Mouse (Mus musculus) heart, embryonic 16.5 days (tissue): Measurements from ENCODE around the gene Abhd2. TPM values are rescaled to one million over a fixed set of nuclear protein-coding genes. Genes with fewer than 3 reads are reported as not detected.

Experiments used
- ATAC-seq: fragments of 200-750 bp; cut with Nextera tagmentation; replicated peaks from 2 replicates; pipeline ENCODE4 v1.8.0; 2017; ENCODE audit warnings: moderate number of reproducible peaks; ENCODE audit not compliant: insufficient read depth, low FRiP score; ENCODE audit errors: extremely low read depth
- H3K27ac ChIP-seq: fragments of 300-500 bp; sonication (generic); 2 replicates; pipeline ENCODE4 v1.5.1; 2014; ENCODE audit warnings: mild to moderate bottlenecking, low read length, control low read depth, moderate library complexity
- H3K27me3 ChIP-seq: fragments of 300-500 bp; sonication (generic); 2 replicates; pipeline ENCODE4 v1.6.1; 2014; ENCODE audit warnings: low read length, mixed read lengths; ENCODE audit not compliant: control insufficient read depth, insufficient read depth
- H3K36me3 ChIP-seq: fragments of 300-500 bp; sonication (generic); 2 replicates; pipeline ENCODE4 v1.6.1; 2014; ENCODE audit not compliant: control insufficient read depth, insufficient read depth
- H3K4me1 ChIP-seq: fragments of 300-500 bp; sonication (generic); 2 replicates; pipeline ENCODE4 v1.6.1; 2014; ENCODE audit warnings: low read length, mixed read lengths; ENCODE audit not compliant: control insufficient read depth, insufficient read depth
- H3K4me2 ChIP-seq: fragments of 300-500 bp; sonication (generic); 2 replicates; pipeline ENCODE4 v1.6.1; 2014; ENCODE audit warnings: low read depth, mild to moderate bottlenecking, control low read depth, low read length
- H3K4me3 ChIP-seq: fragments of 300-500 bp; sonication (generic); 2 replicates; pipeline ENCODE4 v1.5.1; 2014; ENCODE audit warnings: mild to moderate bottlenecking, control low read depth, low read length
- H3K9ac ChIP-seq: fragments of 300-500 bp; sonication (generic); 2 replicates; pipeline ENCODE4 v1.6.1; 2014; ENCODE audit warnings: low read length, control low read depth
- H3K9me3 ChIP-seq: fragments of 300-500 bp; sonication (generic); replicated peaks from 2 replicates; pipeline ENCODE4 v1.6.1; 2016; ENCODE audit warnings: low read length; ENCODE audit not compliant: control insufficient read depth
- WGBS: fragments of 180-500 bp; shearing (Covaris S2); extraction: QIAGEN DNeasy Blood & Tissue Kit; methylation state at CpG from one replicate; pipeline ENCODE4 v1.1.7; 2014; 5-methylcytosine and 5-hydroxymethylcytosine counted together
- polyA plus RNA-seq: library from polyadenylated mRNA; unstranded; fragments of >200 nt; fragmentation: Nextera tagmentation; extraction: Ambion mirVana; gene quantifications from 2 replicates; pipeline ENCODE4 v1.2.1, GENCODE M21; 2015

Gene Abhd2
- polyA plus RNA-seq, 1 experiment from 2014 or later = 4.1 TPM

DNA sequence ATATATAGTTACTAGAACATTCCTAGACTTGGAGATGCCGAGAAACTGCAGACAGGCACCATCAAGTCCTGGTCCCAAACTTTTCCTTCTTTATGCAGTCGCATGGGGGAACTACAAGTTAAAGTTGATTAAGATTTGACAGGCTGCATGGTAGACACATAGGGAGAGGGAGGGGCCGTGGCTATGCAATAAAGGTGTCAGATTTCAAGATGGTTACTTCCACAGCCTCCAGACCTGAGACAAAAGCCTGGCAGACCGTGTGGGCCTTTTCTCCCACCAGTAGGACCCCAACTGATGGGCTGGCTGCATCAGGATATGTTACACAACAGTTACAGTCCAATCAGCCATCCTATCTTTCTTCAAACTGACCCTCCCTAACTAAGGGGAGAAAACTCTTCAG is 96.4 kb downstream of the Abhd2 start:
- no peak for ATAC-seq
- Histone ChIP-seq H3K27ac (no peak overlapping the region), H3K27me3 (no peaks in the 10 kb centered on the region), H3K4me2 (no peak overlapping the region), H3K4me1 (no peaks in the 10 kb centered on the region), H3K4me3 (no peak overlapping the region), H3K9ac (no peak overlapping the region), H3K36me3 (no peaks in the 10 kb centered on the region), H3K9me3 (no peaks in the 10 kb centered on the region)
- 41% methylated on average over 4 of the region's 4 CpGs for WGBS

DNA sequence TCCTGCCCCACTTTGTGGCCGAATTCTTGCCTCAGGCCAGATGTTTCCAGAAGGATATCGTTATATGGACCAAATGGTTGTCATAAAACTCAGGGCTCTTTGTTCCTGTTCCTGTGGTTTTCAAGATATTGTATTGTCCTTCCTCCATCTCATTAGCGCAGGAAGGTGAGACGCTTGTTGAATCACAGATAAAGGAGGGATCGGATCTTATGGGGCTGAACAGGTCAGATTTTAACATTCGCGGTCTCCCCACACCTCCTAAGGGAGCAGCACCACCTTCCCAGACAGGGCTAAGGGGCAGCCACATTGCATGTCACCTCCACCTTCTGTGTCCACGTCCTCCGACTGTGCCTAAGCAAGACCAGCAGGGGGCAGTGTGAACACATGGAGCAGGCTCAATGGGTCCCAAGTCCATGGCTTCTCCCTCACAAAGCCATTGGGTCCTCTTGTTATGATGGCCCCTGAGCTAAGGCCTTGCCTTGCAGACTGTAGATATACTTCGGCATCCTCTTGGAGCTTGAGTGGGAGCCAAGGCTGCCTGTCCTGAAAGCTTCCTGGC is 98.4 kb downstream of the Abhd2 start:
- Histone ChIP-seq H3K9me3 (no peaks in the 10 kb centered on the region), H3K27me3 (no peaks in the 10 kb centered on the region), H3K9ac (no peak overlapping the region), H3K36me3 (no peaks in the 10 kb centered on the region), H3K27ac (no peak overlapping the region), H3K4me2 (no peak overlapping the region), H3K4me1 (peaks cover 7% of the 10 kb centered on the region), H3K4me3 (no peak overlapping the region)
- peak; percentile 65; the same call in 1 of the 2 replicates for ATAC-seq
- 30% methylated on average over 10 of the region's 10 CpGs for WGBS

- no peak overlapping the region for H3K4me3 ChIP-seq
- H3K27ac ChIP-seq = no peak overlapping the region
- peaks cover 7% of the 10 kb centered on the region for H3K4me1 ChIP-seq
- no peak for ATAC-seq
- no peaks in the 10 kb centered on the region for H3K9me3 ChIP-seq
- no peak overlapping the region for H3K9ac ChIP-seq
- H3K36me3 ChIP-seq = no peaks in the 10 kb centered on the region
- H3K4me2 ChIP-seq = no peak overlapping the region
- H3K27me3 ChIP-seq = no peaks in the 10 kb centered on the region
These were observed 101.0 kb downstream of the Abhd2 start for GRCm38 (mm10) chr7:79374017-79374416.

DNA sequence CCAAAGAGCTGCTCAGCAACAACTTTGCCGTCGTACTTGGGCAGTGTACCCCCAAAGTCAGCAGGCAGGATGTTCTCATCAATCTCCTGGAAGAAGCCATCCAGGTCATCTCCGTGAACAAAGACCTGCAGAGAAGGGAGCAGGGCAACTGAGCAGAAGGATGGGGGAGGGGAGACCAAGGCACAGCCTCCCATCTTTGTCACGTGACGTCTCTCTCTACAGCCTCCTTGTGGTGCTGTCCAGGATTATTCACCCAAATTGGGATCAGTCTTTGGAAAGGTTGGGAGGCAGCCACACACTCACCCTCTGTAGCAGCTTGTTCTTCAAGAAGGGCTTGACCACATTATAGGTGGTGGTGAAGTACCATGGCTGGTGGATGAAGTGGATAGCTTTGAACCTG is 102.6 kb downstream of the Abhd2 start:
- Histone ChIP-seq H3K36me3 (no peaks in the 10 kb centered on the region), H3K9me3 (no peaks in the 10 kb centered on the region), H3K4me1 (peaks cover 7% of the 10 kb centered on the region), H3K27me3 (no peaks in the 10 kb centered on the region), H3K27ac (no peak overlapping the region), H3K4me3 (no peak overlapping the region), H3K4me2 (no peak overlapping the region), H3K9ac (no peak overlapping the region)
- 73% methylated on average over 5 of the region's 5 CpGs for WGBS
- ATAC-seq = no peak

DNA sequence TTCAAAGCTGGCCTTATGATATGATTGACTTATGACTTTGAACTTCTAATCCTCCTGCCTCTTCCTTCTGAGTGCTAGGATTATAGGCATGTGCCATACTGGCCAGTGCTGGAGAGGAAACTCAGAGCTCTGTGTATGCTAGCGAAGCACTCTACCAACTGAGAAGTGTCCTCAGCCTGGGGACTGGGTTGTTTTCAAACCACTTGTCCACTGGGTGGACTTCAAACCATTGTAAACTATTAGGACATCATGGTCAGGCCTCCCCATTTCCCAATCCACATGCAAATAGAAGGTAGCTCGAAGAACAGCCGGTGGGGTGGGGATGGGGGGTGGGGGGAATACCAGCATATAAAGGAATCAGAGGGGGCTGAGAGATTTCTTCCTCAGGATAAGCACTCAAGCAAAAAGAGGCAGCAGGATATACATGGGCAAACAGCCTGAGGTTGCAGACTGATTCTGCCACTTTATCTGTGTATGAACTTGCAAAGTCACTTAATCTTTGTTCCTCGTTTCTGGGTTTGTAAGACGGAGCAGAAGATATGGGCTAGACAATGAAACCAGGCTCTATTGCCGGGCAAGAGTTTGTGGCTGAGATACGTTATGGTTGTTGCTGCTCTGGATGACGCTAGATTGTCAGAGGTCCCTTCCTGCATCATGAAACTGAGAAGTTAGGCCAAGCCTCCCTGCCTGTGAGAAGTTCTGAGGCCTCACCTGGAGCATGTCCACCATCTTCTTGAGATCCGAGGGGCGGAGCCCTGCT is 103.7 kb downstream of the Abhd2 start:
- H3K4me2 ChIP-seq = no peak overlapping the region
- no peak overlapping the region for H3K9ac ChIP-seq
- H3K4me1 ChIP-seq = peaks cover 7% of the 10 kb centered on the region
- H3K36me3 ChIP-seq = no peaks in the 10 kb centered on the region
- H3K27me3 ChIP-seq = no peaks in the 10 kb centered on the region
- no peak overlapping the region for H3K27ac ChIP-seq
- no peak overlapping the region for H3K4me3 ChIP-seq
- 73% methylated on average over 10 of the region's 10 CpGs for WGBS
- no peak for ATAC-seq
- H3K9me3 ChIP-seq = no peaks in the 10 kb centered on the region

GRCm38 (mm10) chr7:79386422-79387133 is 113.6 kb downstream of the Abhd2 start, which contains the start of gene Rlbp1:
Rlbp1 (minus strand) TSS chr7:79387048.
- H3K27ac ChIP-seq = no peak within 1 kb of the TSS
- WGBS = 71% methylated on average over 16 of the region's 16 CpGs

DNA sequence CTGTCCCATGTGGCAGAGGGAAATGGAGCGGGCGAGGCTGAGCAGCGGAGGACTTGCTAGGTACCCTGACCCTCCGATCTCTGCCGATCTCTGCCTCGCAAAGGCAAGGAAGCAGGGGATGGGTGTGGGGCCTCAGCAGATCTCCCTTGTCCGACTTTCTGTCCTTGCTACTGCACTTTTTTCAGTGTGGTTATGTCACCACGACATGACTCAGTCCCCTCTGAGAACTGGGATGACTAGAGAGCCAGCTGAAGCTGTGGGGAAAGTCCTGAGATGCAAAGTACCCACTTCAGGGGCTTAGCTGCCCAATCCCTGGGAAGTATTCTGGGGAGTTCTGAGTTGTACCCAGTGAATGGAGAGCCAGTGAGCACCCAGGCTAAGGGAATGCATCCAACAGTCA is 114.1 kb downstream of the Abhd2 start:
- WGBS = 67% methylated on average over 8 of the region's 8 CpGs
- Histone ChIP-seq H3K4me2 (no peak overlapping the region), H3K27me3 (no peaks in the 10 kb centered on the region), H3K9ac (no peak overlapping the region), H3K9me3 (no peaks in the 10 kb centered on the region), H3K36me3 (no peaks in the 10 kb centered on the region), H3K27ac (no peak overlapping the region), H3K4me3 (no peak overlapping the region), H3K4me1 (peaks cover 3% of the 10 kb centered on the region; the same call in 1 of the 2 replicates)
- no peak for ATAC-seq

More at GRCm38 (mm10) chr7:79386422-79387133, 113.6 kb downstream of the Abhd2 start, which contains the start of gene Rlbp1:
- no peak for ATAC-seq
- H3K4me1 ChIP-seq = peaks cover 3% of the 10 kb centered on the region; the same call in 1 of the 2 replicates
- H3K9ac ChIP-seq = no peak within 1 kb of the TSS
- H3K27me3 ChIP-seq = no peaks in the 10 kb centered on the region
- no peak within 1 kb of the TSS for H3K4me2 ChIP-seq
- no peaks in the 10 kb centered on the region for H3K9me3 ChIP-seq
- no peak within 1 kb of the TSS for H3K4me3 ChIP-seq
- no peaks in the 10 kb centered on the region for H3K36me3 ChIP-seq

DNA sequence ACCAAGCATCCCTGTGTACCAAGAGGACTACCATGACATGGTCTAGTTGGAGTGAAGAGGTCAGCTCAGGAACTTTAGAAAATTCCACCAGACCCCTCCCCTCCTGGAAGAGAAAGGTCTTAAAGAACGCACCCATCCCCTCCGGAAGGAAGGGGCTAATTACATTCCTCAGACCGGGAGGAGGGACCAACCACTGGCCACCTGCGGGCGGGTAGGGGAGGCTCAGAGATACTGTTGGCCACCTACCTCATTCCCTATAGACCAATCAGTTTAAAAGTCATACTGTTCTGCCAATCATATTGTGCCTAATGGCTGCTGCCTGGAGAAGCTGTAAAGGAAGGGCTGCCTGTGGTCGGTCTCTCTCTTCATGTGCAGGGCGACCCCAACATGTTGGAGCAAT is 115.0 kb downstream of the Abhd2 start:
- no peak overlapping the region for H3K9ac ChIP-seq
- peaks cover 6% of the 10 kb centered on the region; the same call in 1 of the 2 replicates for H3K4me1 ChIP-seq
- no peak overlapping the region for H3K4me3 ChIP-seq
- ATAC-seq = no peak
- WGBS = 58% methylated on average over 7 of the region's 7 CpGs
- H3K27ac ChIP-seq = no peak overlapping the region
- no peaks in the 10 kb centered on the region for H3K27me3 ChIP-seq
- no peak overlapping the region for H3K4me2 ChIP-seq
- H3K9me3 ChIP-seq = no peaks in the 10 kb centered on the region
- no peaks in the 10 kb centered on the region for H3K36me3 ChIP-seq

DNA sequence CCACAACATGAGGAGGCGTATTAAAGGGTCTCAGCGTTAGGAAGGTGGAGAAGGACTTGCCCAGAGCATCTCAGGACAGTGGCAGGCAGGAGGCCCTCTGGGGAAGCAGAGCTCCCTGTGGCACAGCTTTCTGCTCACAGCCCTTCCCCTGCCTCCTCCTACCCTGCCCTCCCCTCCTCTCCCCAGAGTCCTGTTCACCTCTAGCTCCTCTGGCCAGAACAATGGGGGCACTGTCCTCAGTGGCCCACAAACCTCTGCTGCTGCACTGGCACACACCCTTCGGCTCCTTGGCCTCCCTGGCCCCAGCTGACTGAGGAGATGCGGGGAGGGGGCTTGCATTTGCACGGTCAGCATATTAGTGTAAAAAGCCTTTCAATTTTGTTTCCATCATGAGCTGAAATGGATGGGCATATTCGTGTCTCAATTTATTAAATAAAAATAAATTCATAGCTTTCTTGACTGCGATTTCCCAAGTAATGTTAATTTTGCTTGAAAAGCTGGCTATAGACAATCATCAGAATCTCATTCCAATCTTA is 115.7 kb downstream of the Abhd2 start:
- H3K27me3 ChIP-seq = no peaks in the 10 kb centered on the region
- no peaks in the 10 kb centered on the region for H3K36me3 ChIP-seq
- no peak for ATAC-seq
- no peaks in the 10 kb centered on the region for H3K9me3 ChIP-seq
- H3K27ac ChIP-seq = no peak overlapping the region
- no peak overlapping the region for H3K9ac ChIP-seq
- no peak overlapping the region for H3K4me2 ChIP-seq
- WGBS = 75% methylated on average over 7 of the region's 7 CpGs
- H3K4me3 ChIP-seq = no peak overlapping the region
- peaks cover 6% of the 10 kb centered on the region; the same call in 1 of the 2 replicates for H3K4me1 ChIP-seq
